Mouse (Mus musculus) kidney, postnatal 0 days (tissue): ENCODE data around the gene Aspscr1. TPM values are rescaled to one million over a fixed set of nuclear protein-coding genes. Genes with fewer than 3 reads are reported as not detected.
A peak's percentile ranks its signal among the peaks of the same experiment; 100 is the strongest.

Experiments
- ATAC-seq: fragments of 200-750 bp; cut with Nextera tagmentation; replicated peaks from 2 replicates; pipeline ENCODE4 v1.8.0; 2017; ENCODE audit warnings: low read depth, moderate number of reproducible peaks, moderate TSS enrichment, moderate library complexity; ENCODE audit not compliant: low FRiP score
- DNase-seq: peaks from one replicate; pipeline ENCODE4 v3.0.0-alpha.2; 2016; ENCODE audit warnings: low spot score
- H3K27ac ChIP-seq: fragments of 300-500 bp; sonication (generic); 2 replicates; pipeline ENCODE4 v1.5.1; 2014; ENCODE audit warnings: mild to moderate bottlenecking
- H3K27me3 ChIP-seq: fragments of 300-500 bp; sonication (generic); 2 replicates; pipeline ENCODE4 v1.6.1; 2014; ENCODE audit warnings: low read length, mixed read lengths; ENCODE audit not compliant: insufficient read depth
- H3K36me3 ChIP-seq: fragments of 300-500 bp; sonication (generic); 2 replicates; pipeline ENCODE4 v1.6.1; 2014; ENCODE audit warnings: low read length, mixed read lengths; ENCODE audit not compliant: insufficient read depth
- H3K4me1 ChIP-seq: fragments of 300-500 bp; sonication (generic); replicated peaks from 2 replicates; pipeline ENCODE4 v1.6.1; 2014; ENCODE audit warnings: antibody characterized with exemption, low read length, mixed read lengths; ENCODE audit not compliant: insufficient read depth
- H3K4me2 ChIP-seq: fragments of 300-500 bp; sonication (generic); 2 replicates; pipeline ENCODE4 v1.6.1; 2014; ENCODE audit warnings: mild to moderate bottlenecking, low read length, moderate library complexity, mixed read lengths
- H3K4me3 ChIP-seq: fragments of 300-500 bp; sonication (generic); replicated peaks from 2 replicates; pipeline ENCODE4 v1.5.1; 2014; ENCODE audit warnings: low read depth, low read length
- H3K9ac ChIP-seq: fragments of 300-500 bp; sonication (generic); 2 replicates; pipeline ENCODE4 v1.6.1; 2014; ENCODE audit warnings: low read depth, low read length
- H3K9me3 ChIP-seq: fragments of 300-500 bp; sonication (generic); replicated peaks from 2 replicates; pipeline ENCODE4 v1.6.1; 2016; ENCODE audit warnings: low read length, inconsistent platforms, mixed read lengths
- CTCF ChIP-seq: IDR thresholded peaks from 2 replicates; pipeline ENCODE4 v1.5.1; 2016; ENCODE audit warnings: antibody characterized with exemption, low read depth, mild to moderate bottlenecking, moderate library complexity
- WGBS: fragments of 180-500 bp; shearing (Covaris S2); extraction: QIAGEN DNeasy Blood & Tissue Kit; methylation state at CpG from one replicate; pipeline ENCODE4 v1.1.7; 2014; 5-methylcytosine and 5-hydroxymethylcytosine counted together
- polyA plus RNA-seq: library from polyadenylated mRNA; unstranded; fragments of >200 nt; fragmentation: Nextera tagmentation; extraction: Ambion mirVana; gene quantifications from 2 replicates; pipeline ENCODE4 v1.2.1, GENCODE M21; 2015

Aspscr1 gene
- polyA plus RNA-seq, 1 experiment from 2014 or later, result 122 TPM

DNA sequence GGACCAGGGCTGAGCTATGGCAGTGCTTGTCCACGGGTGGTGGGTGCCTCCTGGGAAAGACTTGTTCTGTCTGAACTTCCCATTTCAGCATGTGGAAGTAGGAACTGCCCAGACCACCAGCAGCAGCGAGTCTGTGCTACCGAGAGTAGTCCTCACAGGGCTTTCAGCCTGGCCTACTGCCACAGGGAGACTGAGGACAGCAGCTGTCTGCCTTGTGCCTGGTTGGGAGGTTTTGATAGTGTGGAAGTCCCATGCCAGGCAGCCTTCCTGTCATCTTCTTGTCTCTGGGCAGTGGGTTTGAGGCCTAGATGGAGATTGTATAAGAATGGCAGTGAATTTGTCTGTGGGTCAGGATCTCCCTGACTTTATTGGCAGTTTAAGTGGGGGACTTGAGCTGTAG lies 16.6 kb downstream of the Aspscr1 start:
- no peak overlapping the region for H3K4me2 ChIP-seq
- H3K9ac ChIP-seq, result no peak overlapping the region
- no peaks in the 10 kb centered on the region; the same call in 1 of the 2 replicates for H3K4me1 ChIP-seq
- H3K36me3 ChIP-seq, result peaks cover 34% of the 10 kb centered on the region
- H3K4me3 ChIP-seq, result no peak overlapping the region
- 81% methylated on average over 3 of the region's 3 CpGs for WGBS
- no peaks in the 10 kb centered on the region for H3K9me3 ChIP-seq
- no peak overlapping the region for H3K27ac ChIP-seq
- H3K27me3 ChIP-seq, result no peaks in the 10 kb centered on the region
- ATAC-seq (no peak), DNase-seq (no peak)
- TF ChIP-seq CTCF, result no peak

DNA sequence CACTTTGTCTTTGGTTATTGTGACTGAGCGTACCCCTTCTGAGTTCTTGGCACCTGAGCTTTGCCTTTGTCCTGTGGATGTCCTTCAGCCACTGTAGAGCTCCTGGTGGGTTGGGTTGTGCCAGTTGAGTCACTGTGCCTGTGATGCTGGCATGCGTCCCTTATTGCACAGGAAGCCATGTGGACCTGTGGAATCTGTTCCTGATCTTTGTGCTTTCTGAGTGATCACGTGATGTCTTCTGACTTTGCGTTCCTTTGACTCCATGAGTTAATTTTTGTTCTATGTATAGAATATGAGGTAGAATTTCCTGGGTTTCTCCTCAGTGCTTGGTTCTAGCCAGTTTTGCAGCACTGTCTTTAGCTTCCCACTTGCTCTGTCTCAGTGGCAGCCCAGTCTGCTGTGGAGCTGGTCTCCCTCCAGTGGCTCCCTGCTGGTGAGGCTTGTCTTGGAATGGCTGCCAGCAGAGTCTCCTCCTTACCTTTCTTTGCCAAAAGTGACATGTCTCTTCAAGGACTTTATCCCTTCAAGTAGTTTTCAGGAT lies 19.8 kb downstream of the Aspscr1 start:
- Histone ChIP-seq H3K9me3 (no peaks in the 10 kb centered on the region), H3K27ac (peak overlapping the region; percentile 14; the same call in 1 of the 2 replicates), H3K36me3 (peaks cover 30% of the 10 kb centered on the region), H3K27me3 (no peaks in the 10 kb centered on the region), H3K4me1 (peaks cover 12% of the 10 kb centered on the region), H3K9ac (no peak overlapping the region), H3K4me3 (no peak overlapping the region), H3K4me2 (no peak overlapping the region)
- ATAC-seq, result no peak
- WGBS, result 85% methylated on average over 4 of the region's 4 CpGs
- TF ChIP-seq CTCF, result no peak
- no peak for DNase-seq

DNA sequence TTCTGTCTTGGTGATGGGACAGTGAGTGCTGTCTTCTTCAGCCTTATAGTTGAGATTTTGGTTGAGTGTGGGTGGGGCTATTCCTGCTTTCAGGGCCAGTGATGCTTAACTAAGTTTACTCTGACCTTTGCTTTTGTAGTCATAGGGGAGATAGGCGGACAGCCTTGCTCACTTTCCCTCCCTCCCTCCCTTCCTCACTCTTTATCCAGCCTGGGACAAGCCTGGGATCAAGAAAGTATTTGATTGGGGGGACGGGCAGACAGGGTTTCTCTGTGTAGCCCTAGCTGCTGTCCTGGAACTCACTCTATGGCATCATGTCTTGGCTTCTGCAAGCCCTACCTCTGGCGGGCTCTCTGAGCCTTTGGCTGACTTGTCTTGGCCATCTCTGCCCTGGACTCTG lies 20.7 kb downstream of the Aspscr1 start:
- H3K4me1 ChIP-seq, result peaks cover 13% of the 10 kb centered on the region
- peak overlapping the region; percentile 14; the same call in 1 of the 2 replicates for H3K27ac ChIP-seq
- no peak overlapping the region for H3K4me2 ChIP-seq
- H3K4me3 ChIP-seq, result no peak overlapping the region
- H3K9me3 ChIP-seq, result no peaks in the 10 kb centered on the region
- no peak for ATAC-seq
- no peak overlapping the region for H3K9ac ChIP-seq
- peaks cover 26% of the 10 kb centered on the region for H3K36me3 ChIP-seq
- no peak for TF ChIP-seq CTCF
- WGBS, result 79% methylated on average over 3 of the region's 3 CpGs
- H3K27me3 ChIP-seq, result no peaks in the 10 kb centered on the region
- no peak for DNase-seq

DNA sequence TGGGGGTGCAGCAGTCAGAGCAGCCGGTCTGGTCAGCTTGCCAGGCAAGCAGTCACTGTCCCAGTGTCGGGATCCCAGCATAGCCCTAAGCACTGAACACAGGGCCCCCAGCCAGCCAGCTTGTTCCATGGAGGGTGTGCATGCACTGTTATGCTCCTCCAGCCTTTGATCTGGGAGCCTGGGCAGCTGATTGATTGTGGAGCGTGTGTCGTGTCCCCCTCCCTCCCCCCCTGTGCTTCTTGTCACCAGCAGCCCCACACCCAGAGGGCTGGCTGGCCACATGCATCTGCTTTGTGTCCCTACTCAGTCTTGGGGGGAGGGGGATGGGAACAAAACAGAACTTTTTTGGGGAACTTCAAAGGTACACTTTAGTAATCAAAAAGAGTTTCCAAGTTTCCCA lies 22.4 kb downstream of the Aspscr1 start:
- peak; percentile 44 for DNase-seq
- peak; percentile 48 for ATAC-seq
- 22% methylated on average over 4 of the region's 4 CpGs for WGBS

DNA sequence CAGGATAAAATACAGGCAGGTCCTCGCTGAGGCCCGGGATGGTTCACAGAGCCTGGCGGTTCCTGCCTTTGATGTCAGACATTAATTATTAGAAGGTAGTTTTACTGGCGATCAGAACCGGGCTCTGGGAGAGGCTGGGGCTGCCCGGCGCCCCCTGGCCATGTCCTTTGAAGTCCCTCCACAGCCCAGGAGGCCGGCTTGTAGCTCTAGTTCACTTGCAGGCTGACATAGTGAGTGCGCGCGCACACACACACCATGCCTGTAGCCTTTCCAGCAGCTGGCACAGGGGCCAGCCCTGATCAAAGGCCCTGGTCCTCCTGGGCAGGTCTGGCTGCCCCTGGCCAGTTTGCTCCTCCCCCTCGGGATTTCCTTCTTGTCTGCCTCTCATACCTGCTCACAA lies 22.9 kb downstream of the Aspscr1 start:
- Histone ChIP-seq H3K9ac (no peak overlapping the region), H3K4me2 (no peak overlapping the region), H3K36me3 (0 out of 2 replicates have a peak, but pooled peaks cover 18% of the 10 kb centered on the region), H3K4me1 (peaks cover 15% of the 10 kb centered on the region), H3K27me3 (no peaks in the 10 kb centered on the region), H3K9me3 (no peaks in the 10 kb centered on the region), H3K4me3 (no peak overlapping the region), H3K27ac (peak overlapping the region; percentile 26)
- 24% methylated on average over 12 of the region's 12 CpGs for WGBS
- TF ChIP-seq CTCF, result no peak
- ATAC-seq (peak; percentile 74), DNase-seq (peak; percentile 64)

More for the DNA sequence above, 22.4 kb downstream of the Aspscr1 start:
- Histone ChIP-seq H3K9me3 (no peaks in the 10 kb centered on the region), H3K4me2 (no peak overlapping the region), H3K4me3 (no peak overlapping the region), H3K27me3 (no peaks in the 10 kb centered on the region), H3K36me3 (0 out of 2 replicates have a peak, but pooled peaks cover 22% of the 10 kb centered on the region), H3K27ac (peak overlapping the region; percentile 26), H3K4me1 (peaks cover 15% of the 10 kb centered on the region), H3K9ac (0 out of 2 replicates have a peak overlapping the region, but pooled peaks have one; percentile 0)
- TF ChIP-seq CTCF, result no peak

DNA sequence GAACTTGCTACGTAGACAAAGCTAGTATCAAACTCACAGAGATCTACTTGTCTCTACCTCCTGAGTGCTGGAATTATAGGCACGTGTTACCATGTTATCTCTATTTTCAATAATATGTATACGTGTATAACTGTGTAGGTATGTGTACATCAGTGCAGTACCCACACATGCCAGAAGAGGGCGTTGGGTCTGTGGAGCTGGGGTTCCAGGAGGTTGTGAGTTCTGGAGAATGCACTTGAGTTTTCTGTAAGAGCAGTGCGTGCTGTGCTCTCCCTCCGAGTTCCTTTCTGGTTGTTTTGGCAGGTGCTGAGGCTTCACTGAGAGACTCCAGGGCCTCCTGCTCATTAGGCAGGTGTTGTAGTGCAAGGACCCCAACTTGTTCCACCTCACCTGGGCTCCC lies 23.8 kb downstream of the Aspscr1 start:
- ATAC-seq (no peak), DNase-seq (no peak)
- Histone ChIP-seq H3K27ac (no peak overlapping the region), H3K27me3 (no peaks in the 10 kb centered on the region), H3K9ac (no peak overlapping the region), H3K36me3 (peaks cover 22% of the 10 kb centered on the region; the same call in 1 of the 2 replicates), H3K4me1 (peaks cover 15% of the 10 kb centered on the region), H3K4me3 (no peak overlapping the region), H3K4me2 (no peak overlapping the region), H3K9me3 (no peaks in the 10 kb centered on the region)
- WGBS, result 90% methylated on average over 6 of the region's 6 CpGs
- TF ChIP-seq CTCF, result peak; percentile 51

DNA sequence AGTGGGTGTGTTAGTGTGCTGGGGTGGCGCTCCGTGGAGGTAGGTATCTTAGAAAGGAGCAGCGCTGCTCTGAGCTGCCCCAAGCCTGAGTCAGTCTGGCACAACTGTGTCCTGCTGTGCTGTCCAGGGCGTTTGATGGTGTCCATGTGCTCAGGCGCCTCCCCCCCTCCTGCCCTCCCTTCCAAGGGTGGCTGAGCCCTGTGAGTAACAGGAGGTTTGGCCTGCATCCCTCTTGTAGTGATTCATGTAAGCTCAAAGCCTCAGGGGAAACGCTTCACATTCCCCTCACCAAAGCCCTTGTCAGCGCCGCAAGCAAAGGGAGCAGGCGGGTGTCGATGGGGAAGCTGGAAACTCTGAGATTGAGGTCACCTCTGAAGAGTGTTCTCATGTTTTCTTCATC lies 25.0 kb downstream of the Aspscr1 start:
- no peak for TF ChIP-seq CTCF

More for the DNA sequence above, 25.0 kb downstream of the Aspscr1 start:
- peaks cover 15% of the 10 kb centered on the region for H3K4me1 ChIP-seq
- no peaks in the 10 kb centered on the region for H3K9me3 ChIP-seq
- no peak overlapping the region for H3K9ac ChIP-seq
- H3K4me3 ChIP-seq, result no peak overlapping the region
- WGBS, result 36% methylated on average over 10 of the region's 10 CpGs
- peaks cover 23% of the 10 kb centered on the region; the same call in 1 of the 2 replicates for H3K36me3 ChIP-seq
- peak overlapping the region; percentile 5; the same call in 1 of the 2 replicates for H3K27ac ChIP-seq
- no peaks in the 10 kb centered on the region for H3K27me3 ChIP-seq
- no peak for ATAC-seq
- peak; percentile 75 for DNase-seq
- no peak overlapping the region for H3K4me2 ChIP-seq
